Mouse (Mus musculus): ENCODE data around the gene Ranbp6. TPM values are rescaled to one million over a fixed set of nuclear protein-coding genes. Genes with fewer than 3 reads are reported as not detected.

Gene Ranbp6
- 1 to 10 TPM; 8.4 to 8.7 TPM for polyA plus RNA-seq (2017; shearing (Covaris generic))

GRCm38 (mm10) chr19:29812581-29813460 is at the start of gene Ranbp6:
Gene Ranbp6 (minus strand): TSS chr19:29812974.
- peak; percentile 97 for ATAC-seq

GRCm38 (mm10) chr19:29860816-29861215 is 48.0 kb upstream of the Ranbp6 start:
- no peak for ATAC-seq

- no peak for ATAC-seq
Measured at GRCm38 (mm10) chr19:29857267-29857666, 44.5 kb upstream of the Ranbp6 start.

- no peak for ATAC-seq
Measured at GRCm38 (mm10) chr19:29853711-29854110, 40.9 kb upstream of the Ranbp6 start.

- no peak for ATAC-seq
Measured at GRCm38 (mm10) chr19:29851036-29851690, 38.4 kb upstream of the Ranbp6 start.

GRCm38 (mm10) chr19:29849924-29850551 is 37.3 kb upstream of the Ranbp6 start:
- ATAC-seq, result peak; percentile 23

GRCm38 (mm10) chr19:29844036-29844661 is 31.4 kb upstream of the Ranbp6 start:
- ATAC-seq, result no peak

GRCm38 (mm10) chr19:29843641-29844035 is 30.9 kb upstream of the Ranbp6 start:
- no peak for ATAC-seq

- ATAC-seq, result no peak
Measured at GRCm38 (mm10) chr19:29842973-29843372, 30.2 kb upstream of the Ranbp6 start.

- ATAC-seq, result no peak
Measured at GRCm38 (mm10) chr19:29840642-29841041, 27.9 kb upstream of the Ranbp6 start.

- ATAC-seq, result no peak
Measured at GRCm38 (mm10) chr19:29838636-29839135, 25.9 kb upstream of the Ranbp6 start.

GRCm38 (mm10) chr19:29838171-29838570 is 25.4 kb upstream of the Ranbp6 start:
- no peak for ATAC-seq

- no peak for ATAC-seq
Measured at GRCm38 (mm10) chr19:29835364-29836034, 22.7 kb upstream of the Ranbp6 start.

- ATAC-seq, result no peak
Measured at GRCm38 (mm10) chr19:29830911-29831310, 18.1 kb upstream of the Ranbp6 start.

- no peak for ATAC-seq
Measured at GRCm38 (mm10) chr19:29828558-29828957, 15.8 kb upstream of the Ranbp6 start.

GRCm38 (mm10) chr19:29826686-29827085 is 13.9 kb upstream of the Ranbp6 start:
- no peak for ATAC-seq

- ATAC-seq, result no peak
Measured at GRCm38 (mm10) chr19:29825003-29825402, 12.2 kb upstream of the Ranbp6 start.

- ATAC-seq, result no peak
Measured at GRCm38 (mm10) chr19:29824034-29824700, 11.4 kb upstream of the Ranbp6 start.

GRCm38 (mm10) chr19:29823456-29824010 is 10.8 kb upstream of the Ranbp6 start:
- ATAC-seq, result no peak

- ATAC-seq, result peak; percentile 75
Measured at GRCm38 (mm10) chr19:29820966-29821365, 8.2 kb upstream of the Ranbp6 start.

GRCm38 (mm10) chr19:29810022-29810421 is 2.8 kb downstream of the Ranbp6 start:
- ATAC-seq, result no peak

Measured in activated CD4-positive, CD25-positive, alpha-beta regulatory T cell, adult 4 months (primary cell).